Mouse (Mus musculus) CD4-positive, CD25-positive, alpha-beta regulatory T cell, adult 9 weeks (primary cell): ENCODE data around the gene Carnmt1. TPM values are rescaled to one million over a fixed set of nuclear protein-coding genes. Genes with fewer than 3 reads are reported as not detected.

Experiments
- polyA plus RNA-seq: library from polyadenylated mRNA; unstranded; fragments of 100-300 nt; shearing (Covaris generic); gene quantifications from one replicate; pipeline ENCODE4 v1.2.1, GENCODE M21; 2017

Gene Carnmt1
- 1.7 TPM for polyA plus RNA-seq

DNA sequence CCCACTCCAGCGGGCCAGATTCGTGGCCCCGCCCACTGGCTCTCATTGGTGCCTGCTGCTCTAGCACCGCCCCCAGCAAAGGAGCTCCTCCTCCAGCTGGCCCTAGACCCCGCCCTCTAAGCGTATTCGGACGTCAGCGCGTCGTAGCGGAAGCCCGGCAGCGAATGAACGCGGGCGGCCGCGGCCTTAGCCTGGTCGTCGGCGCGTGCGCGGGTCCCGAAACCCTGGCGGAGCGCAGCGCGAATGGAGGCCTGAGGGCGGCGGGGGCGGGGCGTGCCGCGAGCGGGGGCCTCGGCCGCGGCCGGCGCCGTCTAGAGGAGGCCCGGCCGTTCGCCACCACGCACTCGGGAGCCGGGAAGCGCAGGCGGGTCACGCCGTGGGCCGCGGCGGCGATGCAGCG lies at the start of gene Carnmt1:
Gene Carnmt1 (plus strand): TSS at position 157 of the 400 bp plus-strand sequence.

DNA sequence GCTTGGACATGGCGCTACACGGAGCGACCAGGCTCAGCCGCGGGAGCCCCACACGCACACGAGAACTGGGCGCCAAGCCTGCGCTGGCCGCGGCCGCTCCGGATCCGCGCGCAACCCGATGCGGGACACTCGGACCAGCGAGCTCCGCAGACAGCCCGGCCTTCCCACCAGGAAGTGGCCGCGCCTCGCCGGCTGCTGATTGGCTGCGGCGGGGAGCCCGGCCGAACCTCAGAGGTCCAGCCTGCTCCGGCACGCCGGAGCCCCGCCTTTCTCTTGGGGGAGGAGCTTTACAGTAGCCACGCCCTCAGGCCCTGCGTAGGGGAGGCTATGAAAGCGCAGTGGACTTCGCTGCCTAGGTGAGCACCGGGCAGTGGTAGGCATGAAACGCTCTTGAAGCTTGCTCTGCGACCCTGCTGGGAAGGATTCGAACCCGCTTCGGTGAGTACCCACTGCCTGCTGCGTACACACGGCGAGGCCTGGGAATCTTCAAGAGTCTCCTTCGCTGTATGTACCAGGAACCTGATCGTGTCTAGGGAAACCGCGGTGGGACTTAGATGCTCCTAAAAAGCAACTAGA lies 38.8 kb upstream of the Carnmt1 start, which contains the start of the genes Ostf1 and Nmrk1:
Gene Ostf1 (minus strand): TSS at position 180 of the 576 bp plus-strand sequence.
Gene Nmrk1 (plus strand): TSS at position 307 of the 576 bp plus-strand sequence.

DNA sequence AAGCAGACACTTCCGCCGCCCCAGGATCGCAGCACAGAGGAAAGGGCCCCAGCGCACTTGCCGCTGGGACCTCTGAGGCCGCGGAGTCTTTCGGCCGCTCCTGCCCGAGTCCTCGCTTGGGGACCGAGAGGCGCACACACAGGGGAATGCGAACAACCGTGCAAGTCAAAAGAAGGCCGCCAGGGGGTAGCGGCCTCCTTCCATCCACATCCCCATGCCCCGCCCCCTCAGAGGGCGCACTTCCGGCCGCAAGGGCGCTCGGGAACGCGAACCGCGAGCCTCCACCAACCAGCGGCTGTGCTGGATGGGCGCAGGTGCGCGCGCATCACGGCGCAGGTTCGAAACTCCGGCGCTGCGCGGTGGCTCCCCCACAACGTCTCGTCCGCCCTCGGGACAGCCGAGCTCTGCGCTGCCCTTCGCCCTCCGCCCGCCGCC lies 42.3 kb downstream of the Carnmt1 start, which contains the start of gene D030056L22Rik:
Gene D030056L22Rik (plus strand): TSS at position 328 of the 435 bp plus-strand sequence.

DNA sequence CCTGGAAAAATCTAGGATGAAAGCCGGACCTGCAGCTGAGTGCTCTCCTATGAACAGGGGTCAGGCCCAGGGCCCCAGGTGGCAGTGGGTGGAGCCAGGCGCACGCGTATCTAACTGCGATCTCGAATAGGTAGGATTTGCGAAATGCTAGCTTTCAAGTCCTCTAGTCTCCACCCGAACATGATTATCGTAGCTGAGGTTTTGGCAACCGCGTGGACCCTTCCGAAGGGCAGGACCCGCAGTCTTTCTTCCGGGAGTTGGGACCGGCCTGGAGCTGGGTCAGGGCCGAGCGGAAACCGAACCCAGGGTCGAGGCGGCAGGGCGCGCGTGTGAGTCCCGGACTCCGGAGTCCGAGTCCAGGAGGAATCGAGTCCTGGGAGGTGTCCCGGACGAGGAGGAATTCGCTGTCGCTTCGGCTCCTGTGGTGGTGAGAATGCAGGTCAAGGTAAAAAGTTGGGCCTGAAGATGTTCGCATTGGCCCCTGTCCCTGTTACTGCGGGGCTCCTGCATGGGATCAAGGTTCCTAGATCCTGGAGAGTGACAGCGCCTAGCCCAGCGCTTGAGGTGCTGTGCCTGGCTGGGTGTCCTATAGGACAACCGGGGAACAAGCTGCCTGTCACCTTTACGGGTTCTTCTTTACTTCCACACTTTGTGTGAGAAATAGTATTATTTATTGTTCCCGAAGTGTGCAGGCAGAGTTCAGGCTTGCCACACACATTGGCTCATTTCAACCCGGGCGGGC lies 79.2 kb downstream of the Carnmt1 start, which contains the start of gene Trpm6:
Gene Trpm6 (plus strand): TSS at position 386 of the 742 bp plus-strand sequence.

Other genes starting within 250 kb of the Carnmt1 start
- gene Ostf1, start 38.9 kb upstream of the Carnmt1 start, polyA plus RNA-seq: 67.8 TPM
- 11.6 TPM for gene Nmrk1, start 38.8 kb upstream of the Carnmt1 start, polyA plus RNA-seq
- 4.4 TPM for gene D030056L22Rik, start 42.4 kb downstream of the Carnmt1 start, polyA plus RNA-seq
- 0.69 TPM for gene Trpm6, start 79.2 kb downstream of the Carnmt1 start, polyA plus RNA-seq